Mouse (Mus musculus): ENCODE measurements at regions not wholly inside any gene's neighbourhood (a gene's known extent, or its start where the extent isn't known, plus 50 kb on each side); places are given as distances from the start of the nearest gene placed in this dataset.

DNA sequence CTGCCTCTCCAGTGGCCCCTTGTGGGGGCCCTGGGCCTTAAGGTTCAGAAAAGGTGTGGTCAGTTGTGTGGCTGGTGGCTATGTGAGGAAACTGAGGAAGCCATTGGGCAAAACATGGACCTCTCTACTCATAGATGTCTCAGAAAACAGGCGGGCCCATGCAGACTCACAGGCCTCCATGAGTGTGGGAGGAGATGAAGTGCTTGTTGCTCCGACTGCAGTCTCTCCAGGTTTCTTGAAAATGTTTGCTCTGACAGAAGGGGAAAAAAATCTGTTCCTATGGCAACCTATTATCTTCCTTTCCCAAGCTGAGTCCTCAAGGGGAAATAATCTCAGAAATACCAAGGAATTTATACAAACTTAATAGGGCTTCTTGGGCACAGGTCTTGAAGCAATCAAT is 95.3 kb upstream of the Ywhaq start:
- no peak overlapping the region for H3K27ac ChIP-seq (replicated peaks)
- H3K4me3 ChIP-seq: no peak overlapping the region
- no peak for DNase-seq (ENCODE audit: low spot score)
- no peaks in the 10 kb centered on the region for H3K27me3 ChIP-seq (ENCODE audit: low read depth, poor library complexity, severe bottlenecking)
- H3K9me3 ChIP-seq (replicated peaks): peaks cover 22% of the 10 kb centered on the region
- WGBS: 85% methylated on average over 2 of the region's 2 CpGs
- H3K36me3 ChIP-seq: no peaks in the 10 kb centered on the region
- peaks cover 18% of the 10 kb centered on the region for H3K4me1 ChIP-seq

GRCm38 (mm10) chr12:21511043-21511665 is 93.7 kb upstream of the Ywhaq start:
- Histone ChIP-seq H3K36me3 (no peaks in the 10 kb centered on the region), H3K27ac (replicated peaks) (0 out of 2 replicates have a peak overlapping the region, but pooled peaks have one; percentile 17), H3K4me3 (no peak overlapping the region), H3K27me3 (ENCODE audit: low read depth, poor library complexity, severe bottlenecking) (no peaks in the 10 kb centered on the region), H3K4me1 (peaks cover 18% of the 10 kb centered on the region), H3K9me3 (replicated peaks) (peaks cover 8% of the 10 kb centered on the region; the same call in 1 of the 2 replicates)
- 75% methylated on average over 8 of the region's 8 CpGs for WGBS
- no peak for DNase-seq (ENCODE audit: low spot score)

DNA sequence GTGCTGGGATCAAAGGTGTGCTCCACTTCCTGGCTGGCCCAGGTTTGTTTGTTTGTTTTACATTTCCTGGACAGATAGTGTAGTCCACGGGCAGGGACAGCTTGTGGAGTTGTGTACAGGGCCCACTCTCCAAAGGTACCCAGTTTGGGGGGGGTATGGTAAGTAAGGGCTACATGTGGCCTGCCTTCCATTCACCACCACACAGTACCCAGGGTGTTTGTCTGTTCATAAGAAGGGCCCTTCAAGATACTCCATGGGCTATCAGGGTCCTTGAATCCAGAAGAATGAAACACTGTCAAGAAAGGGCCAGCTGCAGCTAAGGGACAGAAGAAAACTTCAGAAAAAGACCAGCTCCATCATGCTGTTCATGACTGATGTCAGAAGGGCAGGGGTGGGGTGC is 89.6 kb upstream of the Ywhaq start:
- no peak overlapping the region for H3K4me3 ChIP-seq
- 76% methylated on average over 1 of the region's 1 CpGs for WGBS
- DNase-seq (ENCODE audit: low spot score): no peak
- no peaks in the 10 kb centered on the region for H3K36me3 ChIP-seq
- H3K9me3 ChIP-seq (replicated peaks): 0 out of 2 replicates have a peak, but pooled peaks cover 2% of the 10 kb centered on the region
- no peaks in the 10 kb centered on the region for H3K27me3 ChIP-seq (ENCODE audit: low read depth, poor library complexity, severe bottlenecking)
- H3K27ac ChIP-seq (replicated peaks): no peak overlapping the region
- peaks cover 26% of the 10 kb centered on the region for H3K4me1 ChIP-seq

- 84% methylated on average over 6 of the region's 6 CpGs for WGBS
- Histone ChIP-seq H3K4me3 (no peak overlapping the region), H3K4me1 (peaks cover 17% of the 10 kb centered on the region), H3K27me3 (ENCODE audit: low read depth, poor library complexity, severe bottlenecking) (no peaks in the 10 kb centered on the region), H3K36me3 (no peaks in the 10 kb centered on the region), H3K9me3 (replicated peaks) (0 out of 2 replicates have a peak, but pooled peaks cover 2% of the 10 kb centered on the region), H3K27ac (replicated peaks) (no peak overlapping the region)
- no peak for DNase-seq (ENCODE audit: low spot score)
These were observed 88.4 kb upstream of the Ywhaq start for GRCm38 (mm10) chr12:21505731-21506368.

DNA sequence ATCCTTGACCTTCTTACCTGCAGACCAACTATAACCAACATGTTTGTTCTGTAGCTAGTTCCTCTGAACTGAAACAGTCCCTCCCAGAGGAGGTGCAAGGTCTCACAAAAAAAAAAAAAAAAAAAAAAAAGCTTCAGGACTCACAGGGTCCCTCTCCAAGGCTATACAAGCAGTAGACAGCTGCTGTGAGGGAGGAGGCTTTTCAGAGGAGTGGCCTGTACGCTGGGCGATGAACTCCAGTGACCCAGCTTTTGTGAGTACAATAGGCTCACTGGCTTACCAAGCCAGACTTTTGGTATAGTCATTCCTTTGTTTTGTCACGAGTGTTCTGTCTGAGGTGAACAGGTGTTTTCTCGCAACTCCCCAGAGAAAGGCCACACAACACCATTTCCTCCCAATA is 85.8 kb upstream of the Ywhaq start:
- Histone ChIP-seq H3K27ac (replicated peaks) (no peak overlapping the region), H3K4me3 (no peak overlapping the region), H3K27me3 (ENCODE audit: low read depth, poor library complexity, severe bottlenecking) (no peaks in the 10 kb centered on the region), H3K4me1 (peaks cover 8% of the 10 kb centered on the region), H3K9me3 (replicated peaks) (0 out of 2 replicates have a peak, but pooled peaks cover 2% of the 10 kb centered on the region), H3K36me3 (no peaks in the 10 kb centered on the region)
- 49% methylated on average over 4 of the region's 4 CpGs for WGBS
- no peak for DNase-seq (ENCODE audit: low spot score)

GRCm38 (mm10) chr12:21496974-21497373 is 79.5 kb upstream of the Ywhaq start:
- H3K36me3 ChIP-seq: no peaks in the 10 kb centered on the region
- no peak for DNase-seq (ENCODE audit: low spot score)
- no peaks in the 10 kb centered on the region for H3K27me3 ChIP-seq (ENCODE audit: low read depth, poor library complexity, severe bottlenecking)
- 73% methylated on average over 5 of the region's 5 CpGs for WGBS
- peaks cover 17% of the 10 kb centered on the region for H3K4me1 ChIP-seq
- H3K4me3 ChIP-seq: no peak overlapping the region
- no peak overlapping the region for H3K27ac ChIP-seq (replicated peaks)
- no peaks in the 10 kb centered on the region; the same call in 1 of the 2 replicates for H3K9me3 ChIP-seq (replicated peaks)

DNA sequence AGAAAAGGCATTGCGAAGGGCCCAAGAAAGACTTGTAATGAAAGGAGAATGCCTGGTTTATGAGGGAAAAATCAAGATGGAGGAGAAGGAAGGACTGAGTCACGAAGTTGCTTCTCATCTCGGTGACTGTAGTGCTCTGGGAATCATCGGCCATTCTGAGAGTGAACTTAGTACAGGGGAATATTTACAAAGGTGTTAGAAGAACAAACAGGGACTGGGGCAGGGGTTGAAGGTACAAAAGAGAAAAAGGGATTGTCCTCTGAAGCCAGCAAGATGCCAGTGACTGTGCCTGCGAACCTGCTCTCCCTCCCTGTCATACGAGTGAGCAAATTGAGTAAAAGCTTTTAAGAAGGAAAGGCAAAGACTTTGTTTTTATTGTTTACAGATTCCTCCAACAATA is 78.1 kb upstream of the Ywhaq start:
- H3K36me3 ChIP-seq: no peaks in the 10 kb centered on the region

DNA sequence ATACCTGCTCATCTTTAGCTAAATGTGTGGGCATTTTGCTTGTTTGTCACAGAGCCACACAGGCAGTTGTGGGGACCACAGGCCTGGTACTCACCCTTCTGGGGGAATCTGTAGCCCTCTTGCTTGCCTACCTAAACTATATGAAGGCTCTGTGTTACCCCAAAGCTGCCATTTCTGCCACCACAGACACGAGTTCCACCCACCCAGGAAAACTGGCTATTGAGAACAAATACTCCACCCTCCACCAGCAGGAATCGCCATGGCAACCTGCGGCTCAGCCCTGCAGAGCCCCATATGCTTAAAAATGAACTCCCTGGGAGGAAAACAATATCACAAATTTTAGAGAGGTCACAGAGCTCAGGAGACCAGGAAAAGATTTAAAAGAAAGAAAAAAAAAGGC is 76.0 kb upstream of the Ywhaq start:
- no peak overlapping the region for H3K4me3 ChIP-seq
- no peak overlapping the region for H3K27ac ChIP-seq (replicated peaks)
- H3K9me3 ChIP-seq (replicated peaks): no peaks in the 10 kb centered on the region; the same call in 1 of the 2 replicates
- peak; percentile 23 for DNase-seq (ENCODE audit: low spot score)
- WGBS: 45% methylated on average over 3 of the region's 3 CpGs
- no peaks in the 10 kb centered on the region for H3K27me3 ChIP-seq (ENCODE audit: low read depth, poor library complexity, severe bottlenecking)
- H3K4me1 ChIP-seq: peaks cover 17% of the 10 kb centered on the region
- no peaks in the 10 kb centered on the region for H3K36me3 ChIP-seq

More for the DNA sequence above, 78.1 kb upstream of the Ywhaq start:
- Histone ChIP-seq H3K4me1 (peaks cover 17% of the 10 kb centered on the region), H3K27me3 (ENCODE audit: low read depth, poor library complexity, severe bottlenecking) (no peaks in the 10 kb centered on the region), H3K9me3 (replicated peaks) (no peaks in the 10 kb centered on the region; the same call in 1 of the 2 replicates), H3K27ac (replicated peaks) (no peak overlapping the region), H3K4me3 (no peak overlapping the region)
- DNase-seq (ENCODE audit: low spot score): no peak
- WGBS: 89% methylated on average over 6 of the region's 6 CpGs

DNA sequence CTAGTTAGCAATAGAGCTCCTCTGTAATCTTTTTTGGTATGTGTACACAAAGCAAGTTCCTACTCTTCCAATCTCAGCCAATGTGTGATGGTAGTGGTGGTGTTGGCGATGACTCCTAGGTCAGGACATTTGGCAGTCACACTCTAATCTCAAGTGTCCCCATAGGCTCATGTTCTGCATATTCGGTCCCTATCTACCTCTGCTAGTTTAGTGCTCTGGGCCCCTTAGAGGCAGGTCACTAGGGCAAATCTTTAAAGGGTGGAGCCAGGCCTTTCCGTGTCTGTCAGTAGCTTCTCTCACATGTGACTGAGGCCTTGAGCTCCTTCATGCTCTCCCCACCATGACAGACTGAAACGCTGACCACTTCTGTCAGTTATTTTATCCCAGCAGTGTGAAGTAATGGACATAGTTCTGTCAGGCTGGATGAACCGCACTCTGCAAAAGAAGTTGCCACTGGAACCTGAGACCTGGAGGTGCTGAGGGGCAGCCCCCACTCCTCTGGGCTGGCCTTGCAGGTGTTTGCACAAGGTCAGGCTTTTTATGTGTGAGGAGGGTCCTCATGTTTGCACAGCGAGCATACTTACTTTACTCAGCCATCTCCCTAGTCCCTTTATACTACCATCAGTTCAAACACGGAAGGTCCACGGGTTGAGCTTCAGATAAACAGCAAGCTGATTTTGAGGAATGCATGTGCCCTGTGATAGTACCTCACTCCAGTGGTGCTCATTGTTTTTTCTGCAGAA is 75.3 kb upstream of the Ywhaq start:
- WGBS: 83% methylated on average over 8 of the region's 8 CpGs
- H3K4me3 ChIP-seq: no peak overlapping the region

DNA sequence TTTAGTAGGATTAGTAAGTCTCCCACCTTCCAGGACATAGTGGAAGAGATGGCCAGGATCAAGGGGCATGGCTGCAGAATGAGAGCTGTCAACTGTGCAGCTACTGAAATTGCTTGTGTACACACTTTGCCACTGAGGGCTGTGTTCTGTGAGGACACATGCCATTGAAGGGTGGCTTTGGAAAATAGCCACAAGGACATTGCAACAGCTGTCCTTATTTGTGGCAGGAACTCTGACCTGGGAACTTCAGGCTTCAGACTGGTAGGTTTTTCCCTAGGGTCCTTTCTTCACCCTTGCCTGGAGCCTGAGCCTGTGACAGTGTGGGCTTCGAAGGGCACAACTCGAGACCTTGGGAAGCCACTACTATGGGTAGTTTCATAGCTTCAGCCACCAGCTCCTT is 64.2 kb upstream of the Ywhaq start:
- 93% methylated on average over 2 of the region's 2 CpGs for WGBS
- H3K27ac ChIP-seq (replicated peaks): no peak overlapping the region
- no peak for DNase-seq (ENCODE audit: low spot score)
- H3K4me3 ChIP-seq: no peak overlapping the region
- H3K4me1 ChIP-seq: no peaks in the 10 kb centered on the region
- H3K9me3 ChIP-seq (replicated peaks): no peaks in the 10 kb centered on the region
- H3K36me3 ChIP-seq: no peaks in the 10 kb centered on the region
- no peaks in the 10 kb centered on the region for H3K27me3 ChIP-seq (ENCODE audit: low read depth, poor library complexity, severe bottlenecking)

More for the DNA sequence above, 75.3 kb upstream of the Ywhaq start:
- no peak for DNase-seq (ENCODE audit: low spot score)
- Histone ChIP-seq H3K9me3 (replicated peaks) (no peaks in the 10 kb centered on the region; the same call in 1 of the 2 replicates), H3K4me1 (peaks cover 17% of the 10 kb centered on the region), H3K27ac (replicated peaks) (no peak overlapping the region), H3K36me3 (no peaks in the 10 kb centered on the region), H3K27me3 (ENCODE audit: low read depth, poor library complexity, severe bottlenecking) (no peaks in the 10 kb centered on the region)

DNA sequence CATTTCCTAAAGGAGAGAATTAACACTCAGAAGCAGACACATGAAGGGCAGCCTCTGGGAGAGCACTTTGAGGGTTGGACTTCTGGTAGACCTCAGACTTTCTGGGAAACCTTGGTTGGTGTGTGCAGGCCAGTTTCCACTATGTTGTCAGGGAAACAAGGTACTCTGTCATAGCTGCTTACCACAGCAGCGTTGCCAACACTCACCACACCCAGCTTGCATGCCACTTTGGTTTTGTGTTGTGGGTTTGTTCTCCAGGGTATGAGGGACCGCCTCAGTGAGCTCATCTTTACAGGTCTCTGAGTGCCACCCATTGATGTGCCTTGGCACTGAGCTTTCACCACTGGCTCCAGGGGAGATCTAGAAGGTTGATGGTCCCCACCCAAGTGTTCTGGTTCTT is 62.8 kb upstream of the Ywhaq start:
- H3K27me3 ChIP-seq (ENCODE audit: low read depth, poor library complexity, severe bottlenecking): no peaks in the 10 kb centered on the region
- no peak overlapping the region for H3K4me3 ChIP-seq
- H3K9me3 ChIP-seq (replicated peaks): no peaks in the 10 kb centered on the region
- no peak for DNase-seq (ENCODE audit: low spot score)
- H3K4me1 ChIP-seq: no peaks in the 10 kb centered on the region
- H3K27ac ChIP-seq (replicated peaks): no peak overlapping the region
- WGBS: 79% methylated on average over 2 of the region's 2 CpGs
- no peaks in the 10 kb centered on the region for H3K36me3 ChIP-seq

DNA sequence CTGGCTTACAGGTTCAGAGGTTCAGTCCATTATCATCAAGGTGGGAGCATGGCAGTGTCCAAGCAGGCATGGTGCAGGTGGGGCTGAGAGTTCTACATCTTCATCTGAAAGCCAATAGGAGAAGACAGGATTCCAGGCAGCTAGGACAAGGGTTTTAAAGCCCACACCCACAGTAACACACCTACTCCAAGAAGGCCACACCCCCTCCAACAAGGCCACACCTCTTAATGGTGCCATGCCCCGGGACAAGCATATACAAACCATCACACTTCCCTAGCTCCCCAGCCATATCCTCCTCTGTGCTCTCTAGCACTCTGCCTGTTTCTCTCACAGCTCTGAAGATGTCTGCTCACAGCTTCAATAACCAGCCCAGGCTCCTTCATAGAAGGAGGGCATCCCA is 61.8 kb upstream of the Ywhaq start:
- Histone ChIP-seq H3K9me3 (replicated peaks) (no peaks in the 10 kb centered on the region), H3K4me1 (no peaks in the 10 kb centered on the region), H3K27me3 (ENCODE audit: low read depth, poor library complexity, severe bottlenecking) (no peaks in the 10 kb centered on the region), H3K36me3 (no peaks in the 10 kb centered on the region), H3K27ac (replicated peaks) (no peak overlapping the region), H3K4me3 (no peak overlapping the region)
- no peak for DNase-seq (ENCODE audit: low spot score)
- WGBS: 73% methylated on average over 1 of the region's 1 CpGs

GRCm38 (mm10) chr12:21476516-21476915 is 59.1 kb upstream of the Ywhaq start:
- WGBS: 83% methylated on average over 2 of the region's 2 CpGs
- Histone ChIP-seq H3K4me1 (no peaks in the 10 kb centered on the region), H3K36me3 (no peaks in the 10 kb centered on the region), H3K27me3 (ENCODE audit: low read depth, poor library complexity, severe bottlenecking) (no peaks in the 10 kb centered on the region), H3K4me3 (no peak overlapping the region), H3K27ac (replicated peaks) (no peak overlapping the region), H3K9me3 (replicated peaks) (no peaks in the 10 kb centered on the region)
- DNase-seq (ENCODE audit: low spot score): no peak

Measured in midbrain, embryonic 10.5 days (tissue).